Mouse (Mus musculus) lung, postnatal 25 days (tissue): ENCODE measurements around the gene Zfp804b.
A peak's percentile ranks its signal among the peaks of the same experiment; 100 is the strongest.
"Not testable (repeated sequence)": the region's sequence is repeated elsewhere in the genome, so short reads cannot be mapped to it uniquely, and the experiment has no call there.

Experiments
- DNase-seq: peaks from one replicate; pipeline ENCODE4 v3.0.0; 2022; ENCODE audit warnings: low spot score

The Zfp804b gene

GRCm38 (mm10) chr5:7344145-7345010, at the start of gene Zfp804b:
Zfp804b (minus strand) TSS chr5:7344756.
- DNase-seq, result peak; percentile 29

GRCm38 (mm10) chr5:7364616-7365015, 20.1 kb upstream of the Zfp804b start:
- DNase-seq, result not testable (repeated sequence)

GRCm38 (mm10) chr5:7345011-7345389, 444 bp upstream of the Zfp804b start:
- DNase-seq, result no peak

- no peak for DNase-seq
Measured at GRCm38 (mm10) chr5:7325594-7325993, 19.0 kb downstream of the Zfp804b start.

GRCm38 (mm10) chr5:7303819-7304218, 40.7 kb downstream of the Zfp804b start, which contains the start of gene Tex47:
Tex47 (plus strand) TSS chr5:7304119.
- no peak for DNase-seq

GRCm38 (mm10) chr5:7302969-7303368, 41.6 kb downstream of the Zfp804b start:
- no peak for DNase-seq

GRCm38 (mm10) chr5:7284336-7284735, 60.2 kb downstream of the Zfp804b start:
- DNase-seq, result no peak

- no peak for DNase-seq
Measured at GRCm38 (mm10) chr5:7276659-7277455, 67.7 kb downstream of the Zfp804b start.

- DNase-seq, result no peak
Measured at GRCm38 (mm10) chr5:7177589-7177988, 167.0 kb downstream of the Zfp804b start.

- no peak for DNase-seq
Measured at GRCm38 (mm10) chr5:7139658-7140057, 204.9 kb downstream of the Zfp804b start.

GRCm38 (mm10) chr5:7102387-7102786, 242.2 kb downstream of the Zfp804b start:
- no peak for DNase-seq

- no peak for DNase-seq
Measured at GRCm38 (mm10) chr5:7073936-7074631, 270.5 kb downstream of the Zfp804b start.

GRCm38 (mm10) chr5:7007468-7007867, 337.1 kb downstream of the Zfp804b start:
- no peak for DNase-seq

GRCm38 (mm10) chr5:6983993-6984392, 360.6 kb downstream of the Zfp804b start:
- DNase-seq, result no peak

GRCm38 (mm10) chr5:6934837-6935236, 409.7 kb downstream of the Zfp804b start:
- DNase-seq, result no peak

- DNase-seq, result no peak
Measured at GRCm38 (mm10) chr5:6911290-6911689, 433.3 kb downstream of the Zfp804b start.

GRCm38 (mm10) chr5:6881396-6881795, 463.2 kb downstream of the Zfp804b start:
- no peak for DNase-seq

GRCm38 (mm10) chr5:6871566-6871965, 473.0 kb downstream of the Zfp804b start:
- DNase-seq, result no peak

- no peak for DNase-seq
Measured at GRCm38 (mm10) chr5:6870970-6871369, 473.6 kb downstream of the Zfp804b start.

GRCm38 (mm10) chr5:6795396-6795795, 549.2 kb downstream of the Zfp804b start:
- no peak for DNase-seq

GRCm38 (mm10) chr5:6769357-6769892, 575.1 kb downstream of the Zfp804b start:
- no peak for DNase-seq
